Mouse (Mus musculus) liver, postnatal 0 days (tissue): Measurements from ENCODE around the gene Eml1. TPM values are rescaled to one million over a fixed set of nuclear protein-coding genes. Genes with fewer than 3 reads are reported as not detected.

Source experiments
- ATAC-seq: fragments of 200-750 bp; cut with Nextera tagmentation; 2 replicates; pipeline ENCODE4 v1.8.0; 2017; ENCODE audit warnings: mild to moderate bottlenecking, moderate library complexity
- DNase-seq: peaks from one replicate; pipeline ENCODE4 v3.0.0-alpha.2; 2016
- H3K27ac ChIP-seq: fragments of 300-500 bp; sonication (generic); 2 replicates; pipeline ENCODE4 v1.5.1; 2014; ENCODE audit warnings: antibody characterized with exemption, moderate library complexity, mild to moderate bottlenecking, low read depth
- H3K27me3 ChIP-seq: fragments of 300-500 bp; sonication (generic); 2 replicates; pipeline ENCODE4 v1.6.1; 2014; ENCODE audit warnings: low read length, control low read depth, mixed read lengths; ENCODE audit not compliant: insufficient read depth
- H3K36me3 ChIP-seq: fragments of 300-500 bp; sonication (generic); replicated peaks from 2 replicates; pipeline ENCODE4 v1.6.1; 2014; ENCODE audit warnings: mild to moderate bottlenecking, control low read depth, low read length, moderate library complexity, mixed read lengths; ENCODE audit not compliant: insufficient read depth
- H3K4me1 ChIP-seq: fragments of 300-500 bp; sonication (generic); 2 replicates; pipeline ENCODE4 v1.6.1; 2014; ENCODE audit warnings: antibody characterized with exemption, mild to moderate bottlenecking, control low read depth; ENCODE audit not compliant: insufficient read depth
- H3K4me2 ChIP-seq: fragments of 300-500 bp; sonication (generic); 2 replicates; pipeline ENCODE4 v1.6.1; 2014; ENCODE audit warnings: low read depth, mild to moderate bottlenecking, low read length, moderate library complexity, mixed read lengths
- H3K4me3 ChIP-seq: fragments of 300-500 bp; sonication (generic); 2 replicates; pipeline ENCODE4 v1.5.1; 2014; ENCODE audit warnings: low read depth, low read length
- H3K9ac ChIP-seq: fragments of 300-500 bp; sonication (generic); replicated peaks from 2 replicates; pipeline ENCODE4 v1.6.1; 2014; ENCODE audit warnings: mild to moderate bottlenecking, moderate library complexity
- H3K9me3 ChIP-seq: fragments of 300-500 bp; sonication (generic); 2 replicates; pipeline ENCODE4 v1.6.1; 2016; ENCODE audit warnings: mild to moderate bottlenecking, control low read depth, low read length, mixed read lengths
- CTCF ChIP-seq: sonication (generic); IDR thresholded peaks from 2 replicates; pipeline ENCODE4 v1.5.1; 2016; ENCODE audit warnings: antibody characterized with exemption, low read depth
- EP300 ChIP-seq: IDR thresholded peaks from 2 replicates; pipeline ENCODE4 v1.6.1; 2016; ENCODE audit warnings: antibody characterized with exemption, low read depth, mild to moderate bottlenecking
- WGBS: fragments of 180-500 bp; shearing (Covaris S2); extraction: QIAGEN DNeasy Blood & Tissue Kit; methylation state at CpG from one replicate; pipeline ENCODE4 v1.1.7; 2014; ENCODE audit not compliant: insufficient replicate concordance; 5-methylcytosine and 5-hydroxymethylcytosine counted together
- polyA plus RNA-seq: library from polyadenylated mRNA; unstranded; fragments of >200 nt; fragmentation: Nextera tagmentation; extraction: Ambion mirVana; gene quantifications from 2 replicates; pipeline ENCODE4 v1.2.1, GENCODE M21; 2015

Gene Eml1
- polyA plus RNA-seq, 1 experiment from 2014 or later, result 4.6 TPM

- no peaks in the 10 kb centered on the region for H3K36me3 ChIP-seq
- H3K27ac ChIP-seq, result no peak overlapping the region
- ATAC-seq (no peak), DNase-seq (no peak)
- peaks cover 37% of the 10 kb centered on the region for H3K27me3 ChIP-seq
- H3K4me1 ChIP-seq, result peaks cover 14% of the 10 kb centered on the region
- 3% methylated on average over 31 of the region's 32 CpGs for WGBS
- H3K4me3 ChIP-seq, result peak overlapping the region; percentile 49
- H3K4me2 ChIP-seq, result peak overlapping the region; percentile 85
- H3K9me3 ChIP-seq, result no peaks in the 10 kb centered on the region
- H3K9ac ChIP-seq, result no peak overlapping the region
- TF ChIP-seq CTCF, result no peak
- TF ChIP-seq EP300, result no peak
Measured at GRCm38 (mm10) chr12:108334529-108334928, 36.2 kb upstream of the Eml1 start.

GRCm38 (mm10) chr12:108338572-108339190, 32.1 kb upstream of the Eml1 start:
- Histone ChIP-seq H3K9me3 (no peaks in the 10 kb centered on the region), H3K27ac (no peak overlapping the region), H3K4me3 (no peak overlapping the region), H3K4me1 (peaks cover 7% of the 10 kb centered on the region), H3K9ac (no peak overlapping the region), H3K36me3 (no peaks in the 10 kb centered on the region), H3K4me2 (no peak overlapping the region), H3K27me3 (peaks cover 28% of the 10 kb centered on the region)
- TF ChIP-seq EP300, result no peak
- TF ChIP-seq CTCF, result peak; percentile 77
- ATAC-seq, result no peak
- WGBS, result 21% methylated on average over 14 of the region's 14 CpGs
- DNase-seq, result peak; percentile 63

GRCm38 (mm10) chr12:108348151-108348550, 22.6 kb upstream of the Eml1 start:
- Histone ChIP-seq H3K9ac (no peak overlapping the region), H3K4me1 (no peaks in the 10 kb centered on the region), H3K4me3 (no peak overlapping the region), H3K27me3 (peaks cover 14% of the 10 kb centered on the region; the same call in 1 of the 2 replicates), H3K9me3 (no peaks in the 10 kb centered on the region), H3K27ac (no peak overlapping the region), H3K36me3 (no peaks in the 10 kb centered on the region), H3K4me2 (no peak overlapping the region)
- WGBS, result 68% methylated on average over 8 of the region's 8 CpGs
- ATAC-seq (no peak), DNase-seq (no peak)
- TF ChIP-seq EP300 (no peak), CTCF (no peak)

- H3K4me2 ChIP-seq, result no peak overlapping the region
- no peaks in the 10 kb centered on the region for H3K36me3 ChIP-seq
- H3K9me3 ChIP-seq, result no peaks in the 10 kb centered on the region
- ATAC-seq, result no peak
- no peak for DNase-seq
- H3K4me3 ChIP-seq, result no peak overlapping the region
- 57% methylated on average over 5 of the region's 5 CpGs for WGBS
- no peak overlapping the region for H3K27ac ChIP-seq
- H3K4me1 ChIP-seq, result no peaks in the 10 kb centered on the region
- no peak overlapping the region for H3K9ac ChIP-seq
- TF ChIP-seq EP300 (no peak), CTCF (no peak)
- peaks cover 18% of the 10 kb centered on the region for H3K27me3 ChIP-seq
Measured at GRCm38 (mm10) chr12:108349026-108349425, 21.7 kb upstream of the Eml1 start.

- H3K9ac ChIP-seq, result no peak overlapping the region
- no peaks in the 10 kb centered on the region for H3K9me3 ChIP-seq
- DNase-seq (no peak), ATAC-seq (no peak)
- no peak overlapping the region for H3K27ac ChIP-seq
- no peak for TF ChIP-seq CTCF
- no peak for TF ChIP-seq EP300
- H3K4me3 ChIP-seq, result no peak overlapping the region
- H3K36me3 ChIP-seq, result no peaks in the 10 kb centered on the region
- H3K4me1 ChIP-seq, result no peaks in the 10 kb centered on the region
- WGBS, result 79% methylated on average over 10 of the region's 10 CpGs
- peaks cover 20% of the 10 kb centered on the region for H3K27me3 ChIP-seq
- no peak overlapping the region for H3K4me2 ChIP-seq
Measured at GRCm38 (mm10) chr12:108350931-108351330, 19.8 kb upstream of the Eml1 start.

- Histone ChIP-seq H3K36me3 (no peaks in the 10 kb centered on the region), H3K4me2 (0 out of 2 replicates have a peak overlapping the region, but pooled peaks have one; percentile 18), H3K27ac (no peak overlapping the region), H3K4me3 (no peak overlapping the region), H3K9ac (no peak overlapping the region), H3K27me3 (peaks cover 20% of the 10 kb centered on the region), H3K4me1 (no peaks in the 10 kb centered on the region), H3K9me3 (no peaks in the 10 kb centered on the region)
- TF ChIP-seq EP300 (no peak), CTCF (no peak)
- 10% methylated on average over 35 of the region's 35 CpGs for WGBS
- DNase-seq (no peak), ATAC-seq (no peak)
Measured at GRCm38 (mm10) chr12:108352371-108353136, 18.2 kb upstream of the Eml1 start.
